Comparison of ENCODE assay signal across 9 mouse cellular contexts in the genomic region with DNA sequence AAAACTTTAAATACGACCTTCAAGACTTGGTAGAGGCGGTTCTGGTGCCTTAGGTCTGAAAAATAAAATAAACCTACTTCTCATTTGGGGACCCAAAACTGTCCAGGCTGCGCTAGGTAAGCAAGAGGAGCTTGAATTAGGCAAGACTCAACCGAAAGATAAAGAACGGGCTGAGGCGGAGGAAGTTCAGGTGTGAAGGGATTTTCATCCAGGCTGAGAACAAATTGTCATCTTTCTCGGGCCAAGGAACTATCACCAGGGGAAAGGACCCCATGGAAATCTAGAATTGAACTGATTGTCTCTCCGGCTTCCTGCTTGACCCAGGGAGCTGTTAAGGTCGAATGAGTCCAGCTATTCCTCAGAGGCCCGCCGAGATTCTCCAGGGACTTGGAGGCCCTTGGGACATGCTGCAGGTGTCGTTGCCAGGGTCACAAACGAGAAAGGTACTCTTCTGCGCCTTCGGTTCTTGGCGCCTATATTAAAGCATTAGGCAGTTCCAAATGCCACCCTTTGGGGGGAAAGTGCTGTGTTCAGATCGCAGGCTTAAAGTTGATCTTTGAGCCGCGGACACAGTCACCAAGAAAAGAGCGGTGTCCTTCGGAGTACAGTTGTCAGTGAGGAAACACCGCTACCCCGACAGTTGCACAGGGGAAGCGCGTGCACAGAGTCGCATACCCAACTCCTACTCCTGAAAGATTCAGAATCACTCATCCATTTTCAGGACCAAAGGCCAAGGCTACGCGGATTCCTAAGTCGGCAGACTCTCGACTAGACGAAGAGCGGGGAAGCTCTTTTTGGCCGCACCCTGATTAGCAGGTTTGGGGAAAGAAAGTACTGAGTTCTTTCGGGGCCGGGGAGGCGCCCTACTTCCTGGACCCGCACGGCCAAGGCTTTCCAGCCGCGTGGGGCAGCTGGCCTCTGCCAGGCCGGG. TPM values are rescaled to one million over a fixed set of nuclear protein-coding genes. Genes with fewer than 3 reads are reported as not detected.
DNase-seq lines count a peak whose midpoint lies in the region; ATAC-seq lines count a peak whose summit lies in the region.
"Had no signal": no experiment of that assay in that cellular context is flagged by ENCODE, and none has a peak within 500 bp of the region (broad histone marks: within the 10 kb centered on the region; RNA-seq: fewer than 3 reads in every experiment).

No protein-coding gene starts in this region.

- H3K4me2 ChIP-seq in intestine, embryonic 16.5 days (ENCODE audit: low read depth, low read length): no peak overlapping the region
- peak overlapping the region; percentile 53 for H3K4me2 ChIP-seq in neural tube, embryonic 13.5 days

- H3K9me3 ChIP-seq in embryonic facial prominence, embryonic 10.5 days: no peaks in the 10 kb centered on the region
- H3K9me3 ChIP-seq in intestine, embryonic 16.5 days (ENCODE audit: control insufficient read depth, low read length): no peaks in the 10 kb centered on the region
- no peaks in the 10 kb centered on the region for H3K9me3 ChIP-seq in neural tube, embryonic 13.5 days

- no peak for ATAC-seq in intestine, embryonic 16.5 days
- no peak for ATAC-seq in neural tube, embryonic 13.5 days (ENCODE audit: low read depth)

- H3K27ac ChIP-seq in embryonic facial prominence, embryonic 10.5 days (replicated peaks): no peak overlapping the region
- no peak overlapping the region for H3K27ac ChIP-seq in intestine, embryonic 16.5 days (ENCODE audit: low read length)
- H3K27ac ChIP-seq in neural tube, embryonic 13.5 days (replicated peaks): peak overlapping the region; percentile 62; the same call in 1 of the 2 replicates

- WGBS in embryonic facial prominence, embryonic 10.5 days: 1% methylated on average over 41 of the region's 41 CpGs
- WGBS in intestine, embryonic 16.5 days: 2% methylated on average over 41 of the region's 41 CpGs
- WGBS in neural tube, embryonic 13.5 days: 2% methylated on average over 41 of the region's 41 CpGs

- peak; percentile 11 for DNase-seq in kidney, adult 18-20 months
- no peak for DNase-seq in kidney, postnatal 25 days
- no peak for DNase-seq in embryonic facial prominence, embryonic 10.5 days (ENCODE audit: low spot score)
- DNase-seq in frontal cortex, postnatal 14 days (ENCODE audit: low spot score in 2 of 2): no peak
- no peak for DNase-seq in cerebellum, adult 8-10 months
- no peak for DNase-seq in Muller cell, postnatal 12 days (ENCODE audit: inconsistent ontology term)

- H3K27me3 ChIP-seq in embryonic facial prominence, embryonic 10.5 days (replicated peaks; ENCODE audit: low read depth, poor library complexity, severe bottlenecking): peaks cover 100% of the 10 kb centered on the region
- H3K27me3 ChIP-seq in intestine, embryonic 16.5 days (replicated peaks; ENCODE audit: control insufficient read depth, insufficient read depth, low read length): peaks cover 65% of the 10 kb centered on the region
- peaks cover 99% of the 10 kb centered on the region for H3K27me3 ChIP-seq in neural tube, embryonic 13.5 days

- H3K4me3 ChIP-seq in embryonic facial prominence, embryonic 10.5 days: peak overlapping the region; percentile 56
- H3K4me3 ChIP-seq in intestine, embryonic 16.5 days (ENCODE audit: low read length): peak overlapping the region; percentile 4; the same call in 1 of the 2 replicates
- H3K4me3 ChIP-seq in neural tube, embryonic 13.5 days: peak overlapping the region; percentile 32

- peaks cover 33% of the 10 kb centered on the region for H3K4me1 ChIP-seq in embryonic facial prominence, embryonic 10.5 days
- H3K4me1 ChIP-seq in intestine, embryonic 16.5 days (ENCODE audit: control insufficient read depth, insufficient read depth, low read length): peaks cover 22% of the 10 kb centered on the region
- peaks cover 28% of the 10 kb centered on the region for H3K4me1 ChIP-seq in neural tube, embryonic 13.5 days (replicated peaks)

- H3K36me3 ChIP-seq in embryonic facial prominence, embryonic 10.5 days (replicated peaks): no peaks in the 10 kb centered on the region
- no peaks in the 10 kb centered on the region for H3K36me3 ChIP-seq in intestine, embryonic 16.5 days (ENCODE audit: control insufficient read depth, insufficient read depth, low read length)
- no peaks in the 10 kb centered on the region for H3K36me3 ChIP-seq in neural tube, embryonic 13.5 days

- H3K9ac ChIP-seq in intestine, embryonic 16.5 days (ENCODE audit: low read depth, low read length): no peak overlapping the region
- H3K9ac ChIP-seq in neural tube, embryonic 13.5 days: 0 out of 2 replicates have a peak overlapping the region, but pooled peaks have one; percentile 32

RNA-seq across cellular contexts. Expression of a gene that starts 1.2 kb away (rescaled TPM):
- polyA plus RNA-seq in embryonic facial prominence, embryonic 10.5 days (2016; fragmentation: Nextera tagmentation; extraction: Ambion mirVana): 0.10 and 0.44 TPM in 2 replicates
- polyA plus RNA-seq in intestine, embryonic 16.5 days (2015; fragmentation: Nextera tagmentation; extraction: Ambion mirVana): 0.53 and 0.54 TPM in 2 replicates
- polyA plus RNA-seq in neural tube, embryonic 13.5 days (2015; fragmentation: Nextera tagmentation; extraction: Ambion mirVana): 0.52 and 1.0 TPM in 2 replicates
- polyA plus RNA-seq: cortical plate, adult 2 months had no signal

RNA-seq across cellular contexts. Expression of a gene that starts 7.1 kb away (rescaled TPM):
- polyA plus RNA-seq in embryonic facial prominence, embryonic 10.5 days (2016; fragmentation: Nextera tagmentation; extraction: Ambion mirVana): 0.27 and 0.44 TPM in 2 replicates
- 0.39 and 0.68 TPM in 2 replicates for polyA plus RNA-seq in intestine, embryonic 16.5 days (2015; fragmentation: Nextera tagmentation; extraction: Ambion mirVana)
- 1.2 and 1.5 TPM in 2 replicates for polyA plus RNA-seq in neural tube, embryonic 13.5 days (2015; fragmentation: Nextera tagmentation; extraction: Ambion mirVana)
- polyA plus RNA-seq: cortical plate, adult 2 months had no signal

RNA-seq across cellular contexts. Expression of a gene that starts 18.6 kb away (rescaled TPM):
- 312 and 325 TPM in 2 replicates for polyA plus RNA-seq in embryonic facial prominence, embryonic 10.5 days (2016; fragmentation: Nextera tagmentation; extraction: Ambion mirVana)
- polyA plus RNA-seq in intestine, embryonic 16.5 days (2015; fragmentation: Nextera tagmentation; extraction: Ambion mirVana): 162 and 193 TPM in 2 replicates
- 148 and 173 TPM in 2 replicates for polyA plus RNA-seq in neural tube, embryonic 13.5 days (2015; fragmentation: Nextera tagmentation; extraction: Ambion mirVana)

Comparison
In these comparisons a context has a peak if more than half of its experiments do, and no peak if none do; other contexts are left out.
1. H3K4me3 ChIP-seq: peak in every context shown above with its lines; median percentile 56 in embryonic facial prominence, embryonic 10.5 days; 32 in neural tube, embryonic 13.5 days; 4 in intestine, embryonic 16.5 days.